Mouse (Mus musculus): ENCODE data around the gene Gpc6. TPM values are rescaled to one million over a fixed set of nuclear protein-coding genes. Genes with fewer than 3 reads are reported as not detected.

Gene Gpc6
- total and polyA plus RNA-seq, 3 experiments = not detected

DNA sequence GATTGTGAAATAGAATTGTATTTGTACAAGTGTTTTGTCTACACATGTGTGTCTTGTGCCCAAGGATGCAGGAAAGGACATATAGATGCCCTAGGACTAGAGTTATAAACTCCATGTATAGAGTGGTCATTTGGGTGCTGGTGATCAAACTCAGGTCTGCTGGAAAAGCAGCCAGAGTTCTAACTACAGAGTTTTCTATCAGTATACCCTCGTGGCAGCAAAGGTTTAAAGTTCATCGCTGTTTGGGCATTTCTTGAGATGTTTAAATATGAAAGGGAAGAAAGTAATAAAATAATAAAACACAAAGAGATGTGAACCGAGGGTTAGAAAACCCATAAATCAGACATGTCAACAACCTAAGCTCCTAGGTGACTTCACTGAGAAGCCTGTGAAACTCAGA, 30.8 kb upstream of the Gpc6 start:
- Histone ChIP-seq H3K4me3 (ENCODE audit: control insufficient read depth in 1 of 2, insufficient read depth in 1 of 2, low read depth in 2 of 2, low read length in 2 of 2) (no peak overlapping the region), H3K9ac (ENCODE audit: control insufficient read depth, low read depth, low read length, poor library complexity, severe bottlenecking) (no peak overlapping the region), H3K27me3 (ENCODE audit: control insufficient read depth in 1 of 2, insufficient read depth in 2 of 2, low read length in 2 of 2) (no peaks in the 10 kb centered on the region), H3K79me2 (ENCODE audit: control insufficient read depth, insufficient read depth, low read length, poor library complexity) (no peaks in the 10 kb centered on the region), H3K36me3 (ENCODE audit: control insufficient read depth in 1 of 2, insufficient read depth in 2 of 2, low read length in 2 of 2) (no peaks in the 10 kb centered on the region), H3K27ac (ENCODE audit: control insufficient read depth, low read depth, low read length) (no peak overlapping the region), H3K4me1 (ENCODE audit: control insufficient read depth in 1 of 2, insufficient read depth in 2 of 2, low read length in 2 of 2) (no peaks in the 10 kb centered on the region), H3K9me3 (replicated peaks; ENCODE audit: insufficient read depth, low read length) (no peaks in the 10 kb centered on the region)
- TF ChIP-seq ELF1 (IDR thresholded peaks at IDR 0.05; ENCODE audit: low read depth, low read length) (no peak), CTCF (IDR thresholded peaks at IDR 0.05 in 2 of 3, conservative IDR thresholded peaks at IDR 0.05 in 1 of 3; ENCODE audit: control insufficient read depth in 1 of 3, insufficient read depth in 1 of 3, low read depth in 2 of 3, low read length in 3 of 3, poor library complexity in 1 of 3, severe bottlenecking in 1 of 3) (no peak), ZC3H11A (IDR thresholded peaks at IDR 0.05; ENCODE audit: low read depth, low read length) (no peak), TCF12 (IDR thresholded peaks at IDR 0.05; ENCODE audit: low read depth, low read length) (no peak), MAZ (IDR thresholded peaks at IDR 0.05; ENCODE audit: low read depth, low read length) (no peak), GABPA (IDR thresholded peaks at IDR 0.05; ENCODE audit: low read depth, low read length) (no peak), EP300 (IDR thresholded peaks at IDR 0.05; ENCODE audit: low read depth in 1 of 2, low read length in 2 of 2) (no peak), UBTF (IDR thresholded peaks at IDR 0.05; ENCODE audit: borderline replicate concordance, insufficient read depth, low read depth, low read length) (no peak), MYC (IDR thresholded peaks at IDR 0.05; ENCODE audit: low read depth, low read length) (no peak), GATA1 (IDR thresholded peaks at IDR 0.05; ENCODE audit: low read depth, low read length) (no peak), MXI1 (IDR thresholded peaks at IDR 0.05; ENCODE audit: low read depth, low read length) (no peak)
- DNase-seq (ENCODE audit: low read depth, low spot score) = no peak

DNA sequence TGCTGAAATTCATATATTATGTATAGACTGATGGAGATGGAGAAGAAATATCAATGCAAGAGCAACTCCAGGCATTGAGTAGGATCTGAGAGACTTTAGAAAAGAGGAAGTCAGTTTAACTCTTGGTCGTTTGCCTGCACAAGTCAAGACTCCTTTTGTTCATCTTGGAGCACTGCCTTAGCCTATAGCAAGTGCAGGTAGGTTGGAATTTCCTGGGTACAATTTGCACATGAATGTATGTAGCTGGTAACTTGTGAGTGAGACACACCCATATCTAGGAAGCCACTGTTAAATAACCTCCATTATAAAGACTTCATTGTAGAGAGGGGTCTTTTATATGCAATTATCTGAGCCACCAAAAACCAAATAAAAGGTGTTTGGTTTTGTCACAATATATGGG, 27.1 kb upstream of the Gpc6 start:
- Histone ChIP-seq H3K9ac (ENCODE audit: control insufficient read depth, low read depth, low read length, poor library complexity, severe bottlenecking) (no peak overlapping the region), H3K36me3 (ENCODE audit: control insufficient read depth in 1 of 2, insufficient read depth in 2 of 2, low read length in 2 of 2) (no peaks in the 10 kb centered on the region), H3K79me2 (ENCODE audit: control insufficient read depth, insufficient read depth, low read length, poor library complexity) (no peaks in the 10 kb centered on the region), H3K4me3 (ENCODE audit: control insufficient read depth in 1 of 2, insufficient read depth in 1 of 2, low read depth in 2 of 2, low read length in 2 of 2) (no peak overlapping the region), H3K27me3 (ENCODE audit: control insufficient read depth in 1 of 2, insufficient read depth in 2 of 2, low read length in 2 of 2) (no peaks in the 10 kb centered on the region), H3K9me3 (replicated peaks; ENCODE audit: insufficient read depth, low read length) (no peaks in the 10 kb centered on the region), H3K27ac (ENCODE audit: control insufficient read depth, low read depth, low read length) (no peak overlapping the region), H3K4me1 (ENCODE audit: control insufficient read depth in 1 of 2, insufficient read depth in 2 of 2, low read length in 2 of 2) (no peaks in the 10 kb centered on the region)
- DNase-seq (ENCODE audit: low read depth, low spot score) = no peak
- TF ChIP-seq NRF1 (IDR thresholded peaks at IDR 0.05; ENCODE audit: insufficient read depth, low read depth, low read length, poor library complexity, severe bottlenecking) = no peak
- no peak for TF ChIP-seq KAT2A (conservative IDR thresholded peaks at IDR 0.05; ENCODE audit: low read depth, low read length)
- TF ChIP-seq POLR2A (IDR thresholded peaks at IDR 0.05; ENCODE audit: control insufficient read depth in 1 of 2, insufficient read depth in 1 of 2, low read depth in 1 of 2, low read length in 2 of 2, poor library complexity in 1 of 2) = no peak
- no peak for TF ChIP-seq ZKSCAN1 (IDR thresholded peaks at IDR 0.05; ENCODE audit: low read depth, low read length)

DNA sequence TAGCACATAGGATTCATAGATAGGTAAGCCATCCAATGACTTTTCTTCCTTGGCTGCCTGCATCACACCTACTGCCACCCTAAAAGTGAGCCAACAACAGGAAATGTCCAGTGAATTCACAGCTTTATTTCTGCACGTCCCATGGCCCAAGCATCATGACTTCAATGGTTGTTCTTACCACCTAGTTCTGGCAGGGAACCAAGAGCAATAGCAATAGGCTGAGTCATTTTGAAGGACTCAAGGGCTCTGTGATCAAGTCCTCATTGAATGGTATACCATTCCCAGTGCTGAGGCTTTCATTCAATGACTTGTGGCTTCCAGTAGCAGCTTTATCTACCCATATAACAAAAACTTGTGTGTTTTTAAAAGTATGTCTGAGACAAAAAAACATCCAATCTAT, 13.3 kb upstream of the Gpc6 start:
- Histone ChIP-seq H3K79me2 (ENCODE audit: control insufficient read depth, insufficient read depth, low read length, poor library complexity) (no peaks in the 10 kb centered on the region), H3K27me3 (ENCODE audit: control insufficient read depth in 1 of 2, insufficient read depth in 2 of 2, low read length in 2 of 2) (no peaks in the 10 kb centered on the region), H3K9me3 (replicated peaks; ENCODE audit: insufficient read depth, low read length) (no peaks in the 10 kb centered on the region), H3K27ac (ENCODE audit: control insufficient read depth, low read depth, low read length) (no peak overlapping the region), H3K36me3 (ENCODE audit: control insufficient read depth in 1 of 2, insufficient read depth in 2 of 2, low read length in 2 of 2) (no peaks in the 10 kb centered on the region), H3K4me3 (ENCODE audit: control insufficient read depth in 1 of 2, insufficient read depth in 1 of 2, low read depth in 2 of 2, low read length in 2 of 2) (no peak overlapping the region), H3K4me1 (ENCODE audit: control insufficient read depth in 1 of 2, insufficient read depth in 2 of 2, low read length in 2 of 2) (no peaks in the 10 kb centered on the region), H3K9ac (ENCODE audit: control insufficient read depth, low read depth, low read length, poor library complexity, severe bottlenecking) (no peak overlapping the region)
- TF ChIP-seq POLR2AphosphoS5 (IDR thresholded peaks at IDR 0.05; ENCODE audit: borderline replicate concordance, low read depth, low read length) (no peak), NRF1 (IDR thresholded peaks at IDR 0.05; ENCODE audit: insufficient read depth, low read depth, low read length, poor library complexity, severe bottlenecking) (no peak), MAFK (IDR thresholded peaks at IDR 0.05; ENCODE audit: borderline replicate concordance, low read depth, low read length) (no peak), RAD21 (IDR thresholded peaks at IDR 0.05; ENCODE audit: low read depth, low read length) (no peak), HCFC1 (IDR thresholded peaks at IDR 0.05; ENCODE audit: low read depth, low read length) (no peak)
- no peak for DNase-seq (ENCODE audit: low read depth, low spot score)
